Mouse (Mus musculus) mouse embryonic stem cell (cell line): ENCODE results near the gene Gm42669.

Experiments
- in situ Hi-C, 2 experiments: fragments of 300-500 bp; cut with MboI; formaldehyde crosslinking; loops; 1 replicate in 1 of 2; 3 replicates in 1 of 2; pipeline ENCODE4 v1.14.3; 2019 to 2020; ENCODE audit warnings: low sequenced_read_pairs in 2 of 2, low pct_unique_long_range_greater_than_20kb in 1 of 2, mixed read lengths in 1 of 2; ENCODE audit not compliant: unreplicated experiment in 1 of 2

The Gm42669 gene

GRCm38 (mm10) chr5:107515453-107515852, 8.0 kb downstream of the Gm42669 start:
- in situ Hi-C loops: no loop called here

GRCm38 (mm10) chr5:107516087-107516486, 8.7 kb downstream of the Gm42669 start:
- in situ Hi-C loops: no loop called here

GRCm38 (mm10) chr5:107518602-107519001, 11.2 kb downstream of the Gm42669 start:
- in situ Hi-C loops: no loop called here

- in situ Hi-C loops: no loop called here
These were observed 14.0 kb downstream of the Gm42669 start for GRCm38 (mm10) chr5:107521386-107521785.

GRCm38 (mm10) chr5:107521897-107522296, 14.5 kb downstream of the Gm42669 start:
- in situ Hi-C loops: no loop called here

GRCm38 (mm10) chr5:107524281-107524680, 16.9 kb downstream of the Gm42669 start:
- in situ Hi-C loops: no loop called here

- in situ Hi-C loops: no loop called here
These were observed 21.4 kb downstream of the Gm42669 start for GRCm38 (mm10) chr5:107528856-107529255.

GRCm38 (mm10) chr5:107533590-107533989, 26.2 kb downstream of the Gm42669 start:
- in situ Hi-C loops: no loop called here

- in situ Hi-C loops: no loop called here
These were observed 27.2 kb downstream of the Gm42669 start, which contains the start of gene 1700028K03Rik for GRCm38 (mm10) chr5:107534581-107534980. 1700028K03Rik (plus strand) TSS chr5:107534709.

- in situ Hi-C loops: no loop called here
These were observed 34.3 kb downstream of the Gm42669 start for GRCm38 (mm10) chr5:107541696-107542095.

- in situ Hi-C loops: no loop called here
These were observed 38.5 kb downstream of the Gm42669 start for GRCm38 (mm10) chr5:107545927-107546326.

- in situ Hi-C loops: no loop called here
These were observed 40.5 kb downstream of the Gm42669 start for GRCm38 (mm10) chr5:107547955-107548354.

- in situ Hi-C loops: no loop called here
These were observed 41.0 kb downstream of the Gm42669 start for GRCm38 (mm10) chr5:107548444-107548843.

GRCm38 (mm10) chr5:107554336-107554735, 46.9 kb downstream of the Gm42669 start:
- in situ Hi-C loops: no loop called here

GRCm38 (mm10) chr5:107556969-107557368, 49.5 kb downstream of the Gm42669 start:
- in situ Hi-C loops: no loop called here

- in situ Hi-C loops: no loop called here
These were observed 61.7 kb downstream of the Gm42669 start for GRCm38 (mm10) chr5:107569148-107569547.

- in situ Hi-C loops: no loop called here
These were observed 90.1 kb downstream of the Gm42669 start, which contains the start of the genes Rpap2 and Glmn for GRCm38 (mm10) chr5:107597301-107598077. Rpap2 (plus strand) TSS chr5:107597373. Glmn (minus strand) TSS chr5:107597888.

- in situ Hi-C loops: no loop called here
These were observed 91.0 kb downstream of the Gm42669 start for GRCm38 (mm10) chr5:107598380-107598779.

- in situ Hi-C loops: loop anchor here in 1 of 2 experiments (25.0 kb wide), 1 partner anchor 276 kb away; the partner anchor contains the start of gene Evi5
These were observed 103.8 kb downstream of the Gm42669 start for GRCm38 (mm10) chr5:107611224-107611623.

- in situ Hi-C loops: loop anchor here in 1 of 2 experiments (25.0 kb wide), 1 partner anchor 269 kb away; the partner anchor contains the start of gene Evi5
These were observed 110.6 kb downstream of the Gm42669 start for GRCm38 (mm10) chr5:107617986-107618385.
